Mouse (Mus musculus) thymus, postnatal 10 days (tissue): ENCODE results near the gene Tas2r109.
"Not testable (repeated sequence)": the region's sequence is repeated elsewhere in the genome, so short reads cannot be mapped to it uniquely, and the experiment has no call there.

Experiments used
- DNase-seq, 2 experiments: peaks; one replicate each; pipeline ENCODE4 v3.0.0; 2021; ENCODE audit warnings: low spot score in 2 of 2

Gene Tas2r109

DNA sequence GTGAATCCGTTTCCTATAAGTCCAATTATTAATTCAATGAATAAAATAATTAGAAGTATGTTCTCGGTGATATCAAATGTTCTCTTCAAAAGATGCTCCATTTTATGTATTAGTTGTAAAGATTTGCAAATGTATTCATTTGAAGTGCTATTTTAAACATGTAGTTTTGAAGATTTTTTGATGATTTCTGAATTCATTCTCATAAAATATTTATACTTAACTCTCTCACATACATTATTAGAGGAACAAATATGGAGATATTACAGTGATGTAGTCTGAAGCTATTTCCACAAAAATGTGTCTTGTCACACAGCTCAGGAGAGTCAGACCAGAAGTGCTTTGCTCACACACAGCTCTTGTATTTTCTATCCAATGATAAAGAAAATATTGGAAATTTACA lies at the start of gene Tas2r109:
Gene Tas2r109, minus strand, starts transcription at position 101 of the 400 bp plus-strand sequence.
- no peak for DNase-seq

DNA sequence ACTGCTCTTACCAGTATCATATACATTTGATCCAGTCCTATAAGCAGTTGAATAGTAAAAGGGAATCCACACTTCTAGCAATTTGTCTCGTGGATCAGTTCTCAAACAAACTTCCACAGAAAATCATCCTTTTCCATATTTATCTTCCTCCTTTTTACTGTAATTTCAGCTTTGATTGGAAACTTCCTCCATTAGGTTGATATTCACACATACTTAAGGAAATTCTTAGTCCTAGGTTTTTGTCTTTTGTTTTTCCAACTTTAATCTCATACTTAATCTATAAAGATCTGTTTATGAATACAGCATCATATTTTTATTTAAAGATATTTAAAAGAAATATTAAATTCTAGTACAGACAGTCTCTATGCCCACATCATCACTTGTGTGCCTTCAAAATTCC lies 22.9 kb downstream of the Tas2r109 start, which contains the start of gene Tas2r131:
Gene Tas2r131, minus strand, starts transcription at position 101 of the 400 bp plus-strand sequence.
- no peak for DNase-seq

- DNase-seq, result no peak
Measured at GRCm38 (mm10) chr6:132950802-132951201, 30.0 kb downstream of the Tas2r109 start, which contains the start of gene Tas2r129. TSS of gene Tas2r129 (plus strand) at chr6:132951102.

- DNase-seq, result not testable (repeated sequence)
Measured at GRCm38 (mm10) chr6:132941376-132941775, 39.4 kb downstream of the Tas2r109 start.
